Mouse (Mus musculus): ENCODE measurements around the gene Esr1.

DNA sequence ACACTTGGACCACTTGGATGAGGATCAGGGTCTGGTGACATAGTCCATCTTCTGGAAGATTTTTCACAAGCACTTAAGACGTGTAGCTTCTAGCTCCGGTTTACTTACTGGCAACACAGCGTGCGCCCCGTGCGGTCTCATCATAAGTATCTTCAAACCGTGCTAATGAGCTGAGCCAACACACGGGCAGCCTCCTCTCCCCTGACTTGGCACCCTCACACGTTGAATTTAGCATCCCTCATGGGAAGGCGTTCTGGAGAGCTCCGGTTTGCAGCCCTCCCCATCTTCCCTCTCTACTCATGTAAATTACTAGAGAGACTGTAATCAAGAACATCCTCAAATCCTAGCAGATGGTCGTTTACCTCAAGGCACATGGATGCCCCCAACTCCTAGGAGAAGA lies 12.5 kb upstream of the Esr1 start:
- TF ChIP-seq CTCF (IDR thresholded peaks at IDR 0.05; ENCODE audit: extremely low read depth, insufficient read length, insufficient replicate concordance, low read depth, low read length) (no peak), POLR2A (IDR thresholded peaks at IDR 0.05; ENCODE audit: low read depth, low read length) (no peak)

Data from small intestine, adult 2 months (tissue).